Mouse (Mus musculus) embryonic facial prominence, embryonic 10.5 days (tissue): ENCODE results near the gene Osbpl3. TPM values are rescaled to one million over a fixed set of nuclear protein-coding genes. Genes with fewer than 3 reads are reported as not detected.
A peak's percentile ranks its signal among the peaks of the same experiment; 100 is the strongest.

Source experiments
- DNase-seq: peaks from one replicate; pipeline ENCODE4 v3.0.0-alpha.2; 2017; ENCODE audit warnings: low spot score
- H3K27ac ChIP-seq: fragments of 300-500 bp; sonication (generic); replicated peaks from 2 replicates; pipeline ENCODE4 v1.5.1; 2016; ENCODE audit warnings: mild to moderate bottlenecking
- H3K27me3 ChIP-seq: fragments of 300-500 bp; sonication (generic); replicated peaks from 2 replicates; pipeline ENCODE4 v1.6.1; 2016; ENCODE audit warnings: low read depth, mild to moderate bottlenecking; ENCODE audit not compliant: poor library complexity, severe bottlenecking
- H3K36me3 ChIP-seq: fragments of 300-500 bp; sonication (generic); replicated peaks from 2 replicates; pipeline ENCODE4 v1.6.1; 2016; ENCODE audit warnings: mild to moderate bottlenecking, moderate library complexity
- H3K4me1 ChIP-seq: fragments of 300-500 bp; sonication (generic); 2 replicates; pipeline ENCODE4 v1.6.1; 2016
- H3K4me3 ChIP-seq: fragments of 300-500 bp; sonication (generic); 2 replicates; pipeline ENCODE4 v1.5.1; 2016; ENCODE audit warnings: mild to moderate bottlenecking, moderate library complexity
- H3K9me3 ChIP-seq: fragments of 300-500 bp; sonication (generic); 2 replicates; pipeline ENCODE4 v1.6.1; 2016; ENCODE audit warnings: mild to moderate bottlenecking
- WGBS: fragments of 180-500 bp; shearing (Covaris S2); methylation state at CpG from one replicate; pipeline ENCODE4 v1.1.7; 2016; 5-methylcytosine and 5-hydroxymethylcytosine counted together
- polyA plus RNA-seq: library from polyadenylated mRNA; unstranded; fragments of >200 nt; fragmentation: Nextera tagmentation; extraction: Ambion mirVana; gene quantifications from 2 replicates; pipeline ENCODE4 v1.2.1, GENCODE M21; 2016

The Osbpl3 gene
- polyA plus RNA-seq, 1 experiment from 2014 or later: 9.0 TPM

DNA sequence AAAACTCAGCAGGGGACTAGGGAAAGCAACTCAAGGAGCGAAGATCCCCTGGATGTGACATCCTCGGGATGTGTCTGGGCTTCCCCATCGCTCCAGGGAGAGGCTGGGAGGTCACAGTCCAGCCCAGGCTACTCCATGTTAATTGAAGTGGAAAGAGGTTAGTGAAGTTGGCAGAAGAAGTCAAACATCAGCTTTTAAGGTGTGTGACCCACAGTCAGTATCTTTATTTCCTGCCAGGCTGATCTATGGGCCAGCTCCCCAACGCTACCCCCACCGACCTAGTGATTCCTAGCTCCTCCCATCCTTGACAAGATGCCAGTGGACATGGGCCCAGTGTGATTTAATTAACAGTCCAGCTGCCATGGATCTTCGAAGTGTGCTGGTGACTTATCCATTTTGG, 122.7 kb downstream of the Osbpl3 start:
- DNase-seq: no peak
- H3K9me3 ChIP-seq: no peaks in the 10 kb centered on the region
- no peaks in the 10 kb centered on the region for H3K27me3 ChIP-seq
- no peak overlapping the region for H3K4me3 ChIP-seq
- H3K27ac ChIP-seq: no peak overlapping the region
- H3K36me3 ChIP-seq: no peaks in the 10 kb centered on the region
- WGBS: 89% methylated on average over 6 of the region's 6 CpGs
- H3K4me1 ChIP-seq: peaks cover 11% of the 10 kb centered on the region

DNA sequence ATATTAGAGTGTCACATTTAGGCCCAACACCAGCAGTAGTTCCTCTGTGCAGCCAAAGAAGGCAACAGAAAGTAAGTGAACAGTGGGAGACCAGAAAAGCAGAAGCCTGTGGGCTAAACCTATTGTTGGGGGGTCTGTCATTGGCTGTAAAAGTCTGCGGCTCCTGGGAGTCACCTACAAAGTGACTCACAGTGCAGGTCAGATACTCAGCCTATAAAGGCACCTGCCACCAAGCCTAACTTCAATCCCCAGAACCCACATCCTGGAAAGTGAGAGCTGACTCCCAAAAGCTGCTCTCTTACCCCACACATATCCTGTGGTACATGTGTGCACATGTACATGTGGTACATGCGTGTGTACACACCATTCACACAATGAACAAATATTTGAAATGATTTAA, 124.5 kb downstream of the Osbpl3 start:
- H3K27ac ChIP-seq: no peak overlapping the region
- WGBS: 84% methylated on average over 2 of the region's 2 CpGs
- no peak overlapping the region for H3K4me3 ChIP-seq
- peaks cover 4% of the 10 kb centered on the region; the same call in 1 of the 2 replicates for H3K36me3 ChIP-seq
- peaks cover 7% of the 10 kb centered on the region; the same call in 1 of the 2 replicates for H3K4me1 ChIP-seq
- no peaks in the 10 kb centered on the region for H3K9me3 ChIP-seq
- DNase-seq: no peak
- no peaks in the 10 kb centered on the region for H3K27me3 ChIP-seq

DNA sequence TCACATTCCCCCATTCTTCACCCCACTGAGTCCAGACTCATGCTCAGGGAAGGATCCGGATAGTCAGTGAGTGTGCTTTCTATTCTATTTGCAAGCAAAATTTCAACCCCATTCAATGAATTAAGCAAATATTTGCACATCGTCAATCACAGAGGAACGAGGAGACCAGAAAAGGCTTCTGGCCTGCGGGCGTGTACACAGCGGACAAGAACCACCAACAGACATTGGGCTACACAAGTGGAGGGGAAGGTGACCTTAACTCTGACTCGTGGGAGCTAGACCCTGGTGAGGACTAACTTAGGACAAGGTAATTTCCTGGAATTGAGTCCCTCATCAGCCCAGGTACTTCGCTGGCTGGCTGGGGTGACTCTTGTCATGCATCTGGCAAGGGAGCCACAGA, 126.6 kb downstream of the Osbpl3 start:
- no peak for DNase-seq
- no peaks in the 10 kb centered on the region for H3K9me3 ChIP-seq
- H3K27ac ChIP-seq: no peak overlapping the region
- peaks cover 7% of the 10 kb centered on the region; the same call in 1 of the 2 replicates for H3K4me1 ChIP-seq
- H3K27me3 ChIP-seq: no peaks in the 10 kb centered on the region
- WGBS: 82% methylated on average over 8 of the region's 8 CpGs
- peaks cover 6% of the 10 kb centered on the region; the same call in 1 of the 2 replicates for H3K36me3 ChIP-seq
- no peak overlapping the region for H3K4me3 ChIP-seq

DNA sequence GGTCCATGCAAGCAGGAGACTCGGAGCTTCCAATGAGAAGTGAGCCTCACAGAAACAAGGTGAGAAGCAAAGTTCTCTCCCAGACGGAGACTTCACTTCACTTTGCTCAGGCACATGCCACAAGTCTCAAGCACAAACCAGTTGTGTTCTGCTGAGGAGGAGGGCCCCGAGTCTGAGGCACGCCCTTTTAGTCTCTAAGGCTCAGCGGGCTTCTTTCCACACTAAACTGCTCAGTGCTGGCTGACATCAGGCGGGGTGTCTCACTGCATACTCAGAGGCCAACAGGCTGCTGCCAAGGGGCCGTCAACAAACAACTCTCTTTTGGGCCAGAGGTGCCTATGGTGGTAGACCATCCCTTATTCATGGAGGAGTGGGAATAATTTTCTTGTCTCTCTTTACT, 127.1 kb downstream of the Osbpl3 start:
- Histone ChIP-seq H3K4me3 (no peak overlapping the region), H3K27ac (no peak overlapping the region), H3K9me3 (no peaks in the 10 kb centered on the region), H3K27me3 (no peaks in the 10 kb centered on the region), H3K36me3 (peaks cover 9% of the 10 kb centered on the region; the same call in 1 of the 2 replicates), H3K4me1 (peaks cover 7% of the 10 kb centered on the region; the same call in 1 of the 2 replicates)
- WGBS: 41% methylated on average over 7 of the region's 7 CpGs
- no peak for DNase-seq

DNA sequence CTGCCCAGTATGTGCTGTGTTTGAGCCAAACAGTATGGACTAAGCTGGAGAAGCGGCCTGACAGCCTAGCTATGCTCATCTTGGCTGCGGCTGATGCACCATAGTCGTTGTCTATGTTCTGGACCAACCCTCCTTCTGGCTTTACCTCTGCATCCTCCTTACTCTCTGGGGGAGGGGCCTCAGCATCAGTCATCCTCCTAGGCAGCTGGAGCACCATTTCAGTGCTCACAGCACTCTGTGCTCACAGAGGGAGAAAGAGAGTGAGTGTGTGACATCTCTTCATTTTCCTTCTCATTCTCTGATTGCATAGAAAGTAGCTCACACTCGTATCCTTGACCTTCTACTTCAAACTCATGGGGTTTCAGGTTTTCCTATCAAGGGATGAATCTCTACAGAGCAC, 129.8 kb downstream of the Osbpl3 start:
- H3K36me3 ChIP-seq: peaks cover 9% of the 10 kb centered on the region
- H3K4me3 ChIP-seq: no peak overlapping the region
- no peaks in the 10 kb centered on the region for H3K9me3 ChIP-seq
- WGBS: 85% methylated on average over 4 of the region's 4 CpGs
- no peaks in the 10 kb centered on the region for H3K27me3 ChIP-seq
- no peak overlapping the region for H3K27ac ChIP-seq
- peaks cover 12% of the 10 kb centered on the region for H3K4me1 ChIP-seq
- DNase-seq: no peak

DNA sequence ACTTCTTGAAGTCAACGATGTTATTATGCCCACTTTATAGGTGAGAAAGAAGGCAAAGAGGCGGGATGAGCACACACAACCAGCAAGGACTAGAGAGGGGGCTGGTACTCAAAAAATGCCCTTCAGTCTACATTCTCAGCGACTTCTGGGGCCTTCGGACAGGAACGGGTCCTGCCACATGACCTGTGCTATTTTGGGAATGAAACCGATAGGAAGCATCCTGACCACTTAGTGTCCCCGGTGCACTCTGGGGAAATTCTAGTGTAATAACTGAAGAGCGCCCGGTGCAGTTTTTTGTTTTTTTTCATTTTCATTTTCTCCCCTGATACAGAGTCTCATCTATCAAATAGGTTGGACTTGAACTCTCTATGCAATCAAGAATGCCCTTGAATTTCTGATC, 130.5 kb downstream of the Osbpl3 start:
- Histone ChIP-seq H3K36me3 (peaks cover 12% of the 10 kb centered on the region), H3K27me3 (no peaks in the 10 kb centered on the region), H3K27ac (no peak overlapping the region), H3K4me1 (peaks cover 12% of the 10 kb centered on the region), H3K9me3 (no peaks in the 10 kb centered on the region), H3K4me3 (no peak overlapping the region)
- no peak for DNase-seq
- WGBS: 87% methylated on average over 9 of the region's 9 CpGs

DNA sequence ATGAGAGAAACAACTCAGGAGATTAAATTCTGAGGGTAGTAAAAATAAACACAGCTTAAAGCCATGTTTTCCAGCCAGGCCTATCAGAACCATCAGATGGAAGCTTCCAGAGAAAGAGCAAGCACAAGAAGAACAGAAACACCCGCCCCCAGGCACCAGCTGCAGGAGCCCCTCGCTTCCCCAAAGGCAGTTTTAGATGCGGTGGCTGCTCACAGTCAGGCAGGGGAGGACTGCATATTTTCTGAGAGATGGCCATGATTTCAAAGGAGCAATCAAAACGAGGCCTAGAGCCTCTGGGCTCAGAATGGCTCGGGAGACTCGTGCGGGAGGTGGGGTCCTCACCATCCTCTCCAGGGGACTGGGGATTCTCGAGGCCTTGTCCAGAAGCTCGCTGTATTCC, 133.4 kb downstream of the Osbpl3 start:
- Histone ChIP-seq H3K36me3 (peaks cover 12% of the 10 kb centered on the region), H3K4me1 (peaks cover 5% of the 10 kb centered on the region), H3K27ac (peak overlapping the region; percentile 54), H3K4me3 (no peak overlapping the region), H3K27me3 (no peaks in the 10 kb centered on the region), H3K9me3 (no peaks in the 10 kb centered on the region)
- WGBS: 62% methylated on average over 9 of the region's 9 CpGs
- DNase-seq: no peak

DNA sequence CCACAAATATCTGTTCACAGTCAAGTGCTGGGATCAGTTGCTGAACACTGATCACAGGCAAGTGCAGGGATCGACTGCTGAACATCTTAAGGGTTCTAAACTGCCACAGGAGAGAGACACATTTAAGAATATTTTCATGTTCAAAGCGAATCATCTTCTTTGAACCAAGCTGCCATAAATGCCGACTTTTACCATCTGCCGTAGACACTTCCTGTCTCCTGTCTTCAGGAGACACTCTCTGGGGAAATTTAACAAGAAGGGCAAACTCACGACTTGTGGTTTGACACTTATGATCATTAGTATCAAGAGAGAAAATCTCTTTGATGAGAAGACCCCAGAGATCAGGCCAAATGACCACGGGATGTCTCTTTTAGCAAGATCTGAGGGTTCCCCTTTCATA, 134.3 kb downstream of the Osbpl3 start:
- H3K9me3 ChIP-seq: no peaks in the 10 kb centered on the region
- H3K27me3 ChIP-seq: no peaks in the 10 kb centered on the region
- H3K4me3 ChIP-seq: no peak overlapping the region
- peaks cover 8% of the 10 kb centered on the region for H3K36me3 ChIP-seq
- DNase-seq: no peak
- peaks cover 5% of the 10 kb centered on the region for H3K4me1 ChIP-seq
- WGBS: 80% methylated on average over 6 of the region's 6 CpGs
- H3K27ac ChIP-seq: no peak overlapping the region

DNA sequence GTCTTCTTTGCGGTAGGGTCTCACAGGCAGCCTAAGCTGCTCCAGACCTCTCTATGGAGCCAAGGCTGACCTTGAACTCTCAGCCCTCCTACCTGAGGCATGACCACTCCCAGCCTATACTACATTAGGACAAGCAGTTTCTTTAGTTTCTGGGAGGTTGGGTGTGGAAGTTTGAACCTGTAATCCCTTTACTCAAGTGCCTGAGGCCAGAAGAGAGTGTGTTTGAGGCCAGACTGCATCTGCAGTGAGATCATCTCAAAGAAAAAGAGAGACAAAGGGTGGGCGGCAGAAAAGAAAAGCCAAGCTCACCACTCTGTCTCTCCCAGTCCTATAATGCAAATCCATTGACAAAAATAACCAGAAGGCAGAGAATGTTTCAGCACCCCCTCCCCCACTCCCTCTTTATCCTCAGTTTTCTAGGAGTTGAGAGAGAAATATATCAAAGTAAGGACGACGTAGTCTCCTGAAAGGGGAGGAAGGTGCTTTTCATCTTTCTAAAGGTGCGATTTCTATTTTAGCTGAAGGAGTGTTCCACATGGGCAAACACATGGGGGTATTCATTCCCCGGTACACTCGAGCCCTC, 137.3 kb downstream of the Osbpl3 start:
- Histone ChIP-seq H3K4me1 (peaks cover 5% of the 10 kb centered on the region), H3K27ac (peak overlapping the region; percentile 19; the same call in 1 of the 2 replicates), H3K36me3 (peaks cover 4% of the 10 kb centered on the region; the same call in 1 of the 2 replicates), H3K9me3 (no peaks in the 10 kb centered on the region), H3K27me3 (no peaks in the 10 kb centered on the region), H3K4me3 (no peak overlapping the region)
- DNase-seq: no peak
- 83% methylated on average over 7 of the region's 7 CpGs for WGBS

DNA sequence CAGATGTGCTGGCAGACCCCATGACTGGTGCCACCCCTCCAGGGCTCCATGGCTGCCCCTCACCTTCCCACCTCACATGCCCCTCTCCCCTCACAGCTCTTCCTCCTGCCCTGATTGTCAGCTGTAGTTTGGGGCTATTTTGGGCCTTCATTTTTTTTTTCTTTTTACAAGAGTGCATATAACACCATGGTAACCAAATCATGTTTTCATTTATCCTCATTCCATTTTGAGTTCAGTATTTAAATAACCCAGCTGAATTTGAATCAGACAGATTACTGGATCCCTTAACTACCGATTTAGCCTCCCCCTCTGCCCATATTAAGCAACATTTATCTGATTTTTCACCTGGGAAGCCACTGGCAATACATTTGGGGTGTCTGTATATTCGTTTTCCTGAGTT, 137.9 kb downstream of the Osbpl3 start:
- WGBS: 72% methylated on average over 2 of the region's 2 CpGs
- no peaks in the 10 kb centered on the region for H3K27me3 ChIP-seq
- no peaks in the 10 kb centered on the region for H3K9me3 ChIP-seq
- no peak for DNase-seq
- H3K4me1 ChIP-seq: peaks cover 5% of the 10 kb centered on the region
- H3K36me3 ChIP-seq: peaks cover 4% of the 10 kb centered on the region; the same call in 1 of the 2 replicates
- H3K4me3 ChIP-seq: no peak overlapping the region
- H3K27ac ChIP-seq: peak overlapping the region; percentile 19; the same call in 1 of the 2 replicates

DNA sequence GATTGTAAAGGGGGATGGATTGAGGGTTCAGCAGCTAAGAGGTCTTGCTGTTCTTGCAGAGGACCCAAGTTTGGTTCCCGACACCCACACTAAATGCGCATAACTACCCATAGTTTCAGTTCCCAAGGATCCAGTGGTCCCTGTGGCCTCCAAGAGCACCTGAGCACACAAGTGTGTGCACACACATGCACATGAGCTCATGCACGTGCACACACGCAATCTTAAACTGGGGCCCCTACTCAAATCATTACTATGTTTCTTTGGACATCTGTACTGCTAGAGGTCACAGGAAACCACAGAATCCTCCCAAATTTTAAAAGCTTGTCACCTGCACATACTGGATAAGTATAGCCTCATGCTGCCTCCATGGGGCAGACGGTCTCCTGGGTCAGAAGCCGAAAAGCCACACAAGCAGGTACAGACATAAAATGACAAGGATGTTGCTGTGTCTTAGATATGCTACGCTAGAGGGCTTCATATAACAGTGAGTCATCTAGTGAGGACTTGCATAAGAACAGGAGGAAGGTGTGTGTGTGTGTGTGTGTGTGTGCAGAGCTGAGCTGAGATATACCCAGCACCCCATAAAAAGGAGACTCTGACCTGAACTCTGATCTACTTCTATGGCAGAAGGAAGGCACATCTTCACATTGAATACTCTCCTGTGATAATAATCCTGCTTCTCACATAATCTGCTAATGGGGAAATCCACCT, 139.1 kb downstream of the Osbpl3 start:
- no peak for DNase-seq
- no peaks in the 10 kb centered on the region; the same call in 1 of the 2 replicates for H3K4me1 ChIP-seq
- H3K4me3 ChIP-seq: no peak overlapping the region
- WGBS: 93% methylated on average over 7 of the region's 7 CpGs
- no peaks in the 10 kb centered on the region for H3K9me3 ChIP-seq
- no peaks in the 10 kb centered on the region for H3K27me3 ChIP-seq
- H3K36me3 ChIP-seq: peaks cover 4% of the 10 kb centered on the region; the same call in 1 of the 2 replicates
- no peak overlapping the region for H3K27ac ChIP-seq

DNA sequence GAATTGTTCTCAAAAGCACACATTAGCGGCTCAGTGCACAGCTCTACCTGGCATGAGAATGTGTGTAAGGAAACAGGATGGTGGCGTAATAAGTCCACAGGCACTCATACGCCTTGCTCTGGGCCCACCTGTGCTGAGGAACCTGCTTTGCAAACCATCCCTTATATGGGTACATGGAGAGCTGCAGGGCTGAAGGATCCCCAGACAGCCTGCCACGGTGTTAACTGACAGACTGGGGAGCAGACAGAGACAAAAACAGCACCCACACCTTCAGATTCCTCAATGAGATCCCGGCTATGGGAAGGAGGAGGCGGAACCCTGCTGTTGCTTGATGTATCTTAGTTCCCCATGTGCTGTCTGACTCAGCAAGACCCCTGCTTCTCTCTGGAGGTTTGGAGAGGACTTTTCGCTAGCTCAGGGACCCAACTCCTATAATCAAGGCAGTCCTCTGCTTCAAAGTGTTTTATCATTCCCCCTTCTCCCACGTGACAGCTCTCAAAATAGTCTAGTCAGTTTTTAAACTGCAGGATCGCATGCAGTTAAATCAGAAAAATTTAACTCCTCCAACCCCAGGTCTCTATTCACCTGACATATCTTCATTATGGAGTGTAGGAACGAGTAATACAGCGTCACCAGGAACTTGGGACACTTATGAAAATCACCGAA, 141.5 kb downstream of the Osbpl3 start:
- Histone ChIP-seq H3K4me1 (no peaks in the 10 kb centered on the region; the same call in 1 of the 2 replicates), H3K27ac (no peak overlapping the region), H3K27me3 (no peaks in the 10 kb centered on the region), H3K4me3 (no peak overlapping the region), H3K9me3 (no peaks in the 10 kb centered on the region), H3K36me3 (no peaks in the 10 kb centered on the region)
- DNase-seq: no peak
- WGBS: 77% methylated on average over 12 of the region's 12 CpGs
